Mouse (Mus musculus): ENCODE data around the gene Epb41. TPM values are rescaled to one million over a fixed set of nuclear protein-coding genes. Genes with fewer than 3 reads are reported as not detected.

The Epb41 gene
- total RNA-seq, 2 experiments from 2014 or later = 108 to 134 TPM

GRCm38 (mm10) chr4:131898503-131899179 lies 176.5 kb downstream of the Epb41 start:
- peak; percentile 68 for DNase-seq (ENCODE audit: low spot score)

GRCm38 (mm10) chr4:131897787-131898186 lies 177.3 kb downstream of the Epb41 start:
- no peak for DNase-seq (ENCODE audit: low spot score)

- no peak for DNase-seq (ENCODE audit: low spot score)
These were observed 178.0 kb downstream of the Epb41 start for GRCm38 (mm10) chr4:131897109-131897508.

DNA sequence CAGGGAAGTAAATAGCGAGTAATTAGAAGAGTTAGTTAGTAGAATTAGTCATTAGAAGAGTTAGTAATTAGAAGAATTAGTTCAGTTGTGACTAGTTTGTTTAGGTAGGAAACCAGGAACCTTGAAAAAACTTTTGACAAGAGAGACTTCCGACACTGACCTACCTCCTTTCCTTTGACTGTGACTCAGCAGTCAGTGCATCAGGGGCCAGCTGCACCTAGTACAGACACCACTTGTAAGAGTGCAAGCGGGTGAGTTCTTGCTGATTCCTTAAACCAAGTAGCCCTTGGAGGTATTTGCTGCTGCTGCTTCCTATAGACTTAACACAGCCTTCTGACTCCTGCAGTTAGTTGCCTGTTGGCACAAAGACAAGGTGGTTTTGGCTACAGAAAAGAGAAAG lies 184.4 kb downstream of the Epb41 start:
- no peak for DNase-seq (ENCODE audit: low spot score)

GRCm38 (mm10) chr4:131888564-131888963 lies 186.6 kb downstream of the Epb41 start:
- no peak for DNase-seq (ENCODE audit: low spot score)

- DNase-seq (ENCODE audit: low spot score) = no peak
These were observed 189.7 kb downstream of the Epb41 start for GRCm38 (mm10) chr4:131885376-131885775.

DNA sequence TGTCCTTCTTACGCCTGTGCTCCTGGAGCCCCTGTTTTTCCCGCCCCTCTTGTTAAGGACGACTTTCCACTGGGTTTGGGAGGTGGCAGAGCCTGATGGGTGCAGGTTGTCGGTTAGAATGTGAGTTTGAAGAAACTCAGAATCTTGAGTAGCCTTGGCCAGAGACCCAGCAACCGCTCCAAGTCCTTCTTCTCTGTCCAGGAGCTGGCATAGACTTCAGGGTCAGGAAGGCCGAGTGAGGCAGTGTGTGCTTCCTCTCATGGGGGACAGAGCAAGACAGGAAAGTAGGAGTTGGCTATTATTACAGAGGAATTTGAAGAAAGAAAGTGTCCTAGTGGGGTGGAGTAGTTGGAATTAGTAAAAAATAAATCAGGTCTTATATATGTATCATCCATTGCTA lies 191.6 kb downstream of the Epb41 start:
- DNase-seq (ENCODE audit: low spot score) = peak; percentile 48

GRCm38 (mm10) chr4:131881306-131881705 lies 193.8 kb downstream of the Epb41 start:
- DNase-seq (ENCODE audit: low spot score) = no peak

GRCm38 (mm10) chr4:131879692-131880091 lies 195.4 kb downstream of the Epb41 start:
- no peak for DNase-seq (ENCODE audit: low spot score)

- DNase-seq (ENCODE audit: low spot score) = no peak
These were observed 198.3 kb downstream of the Epb41 start for GRCm38 (mm10) chr4:131876836-131877235.

DNA sequence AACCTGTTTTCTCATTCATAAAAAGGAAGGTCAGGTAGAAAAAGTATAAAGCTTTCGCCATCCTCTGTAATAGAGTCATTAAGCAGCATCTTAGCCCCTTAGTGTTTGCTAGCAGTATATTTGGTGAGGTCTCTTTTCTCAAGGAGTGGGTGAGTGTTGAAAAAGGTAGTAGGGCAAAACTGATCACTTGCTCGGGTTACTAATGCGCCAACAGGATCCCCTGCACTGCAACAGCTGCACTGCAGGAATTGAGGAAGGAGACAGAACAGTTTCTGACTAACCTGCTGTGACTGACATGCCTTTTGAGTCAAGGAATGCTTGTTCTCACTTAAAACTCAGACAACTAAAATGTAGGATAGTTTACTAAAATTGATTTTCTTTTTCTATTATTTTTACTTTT lies 199.9 kb downstream of the Epb41 start:
- no peak for DNase-seq (ENCODE audit: low spot score)

DNA sequence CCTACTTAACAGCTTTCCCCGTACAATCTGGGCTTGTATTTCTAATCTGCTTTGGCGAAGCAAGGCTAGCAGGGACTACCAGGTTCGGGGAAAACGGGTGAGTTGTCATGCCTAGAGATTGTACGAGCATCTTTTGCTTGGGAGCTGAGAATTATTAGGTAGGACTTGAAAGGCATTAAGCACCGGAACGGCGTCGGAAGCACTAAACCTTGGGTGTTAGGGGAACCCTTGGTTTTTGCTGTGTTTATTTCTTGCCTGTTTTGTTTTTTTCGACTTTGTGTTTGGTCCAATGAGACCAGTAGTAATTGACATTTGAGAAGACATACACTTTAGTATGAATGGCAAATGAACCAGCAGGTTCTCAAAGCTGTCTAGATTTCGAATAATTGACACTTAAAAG lies 200.6 kb downstream of the Epb41 start:
- no peak for DNase-seq (ENCODE audit: low spot score)

GRCm38 (mm10) chr4:131874169-131874536 lies 201.0 kb downstream of the Epb41 start:
- no peak for DNase-seq (ENCODE audit: low spot score)

Small RNAs within 50 kb of the gene (microRNA-seq; reads per million reads assigned to microRNA genes)
- not detected for gene Gm27445

Other genes starting within 250 kb of the Epb41 start
- 1 to 10 TPM in 1 of 2 experiments, under 1 TPM in 1; 0.71 to 1.5 TPM for gene Ptpru, start 237.0 kb downstream of the Epb41 start, total RNA-seq (2021)
- 10 to 100 TPM; 19.7 to 25.5 TPM for gene Mecr, start 231.9 kb downstream of the Epb41 start, total RNA-seq (2021)
- gene Srsf4, start 201.7 kb downstream of the Epb41 start, total RNA-seq (2021) = 10 to 100 TPM; 28.0 TPM
- 1 to 10 TPM; 1.3 to 3.2 TPM for gene Tmem200b, start 153.6 kb downstream of the Epb41 start, total RNA-seq (2021)
- gene Gm10300, start 624 bp downstream of the Epb41 start, total RNA-seq (2021) = under 1 TPM in 1 of 2 experiments, not detected in 1; 0.09 TPM
- under 1 TPM; 0.07 TPM for gene Oprd1, start 69.2 kb upstream of the Epb41 start, total RNA-seq (2021)
- gene Ythdf2, start 137.0 kb upstream of the Epb41 start, total RNA-seq (2021) = 10 to 100 TPM; 29.7 to 29.8 TPM
- 1 to 10 TPM; 6.7 to 8.0 TPM for gene Gmeb1, start 186.3 kb upstream of the Epb41 start, total RNA-seq (2021)
- gene Taf12, start 199.1 kb upstream of the Epb41 start, total RNA-seq (2021) = 10 to 100 TPM; 34.4 to 37.3 TPM
- under 1 TPM in 1 of 2 experiments, not detected in 1; 0.31 TPM for gene Rab42, start 228.1 kb upstream of the Epb41 start, total RNA-seq (2021)

Data from gastrocnemius, adult 18-20 months (tissue).